Mouse (Mus musculus): ENCODE results near the gene Gm21093. TPM values are rescaled to one million over a fixed set of nuclear protein-coding genes. Genes with fewer than 3 reads are reported as not detected.

Gm21093 gene
- not detected for polyA plus RNA-seq (2014; fragmentation: Illumina TruSeq; extraction: RNeasy Lipid Tissue Mini Kit (QIAGEN cat#74804); ENCODE audit: low read depth, low replicate concordance)

DNA sequence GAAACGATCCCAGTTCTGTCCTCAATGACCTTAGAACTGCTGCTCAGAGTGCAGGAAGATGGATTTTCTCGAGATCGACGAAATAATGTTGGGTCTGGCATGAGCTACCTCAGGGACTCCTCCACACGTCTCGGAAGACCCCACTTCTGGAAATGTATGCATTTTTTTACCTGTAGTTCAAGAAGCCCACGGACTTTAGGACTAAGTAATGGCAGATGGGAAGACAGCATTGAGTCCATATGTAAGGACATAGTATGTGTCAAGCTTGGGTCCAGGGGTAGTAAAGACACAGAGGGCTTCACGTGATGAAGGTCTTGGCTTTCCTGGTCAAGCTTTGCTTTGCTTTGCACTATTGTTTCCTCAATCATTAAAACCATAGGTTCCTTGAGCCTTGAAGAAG lies at the start of gene Gm21093:
TSS of gene Gm21093 (minus strand) at position 101 of the 400 bp plus-strand sequence.

Other genes with a start within 250 kb of the Gm21093 start
- gene Gm21541, start 131.1 kb downstream of the Gm21093 start, polyA plus RNA-seq (2014; fragmentation: Illumina TruSeq; extraction: RNeasy Lipid Tissue Mini Kit (QIAGEN cat#74804); ENCODE audit: low read depth, low replicate concordance): not detected
- not detected for gene Gm20878, start 93.2 kb downstream of the Gm21093 start, polyA plus RNA-seq (2014; fragmentation: Illumina TruSeq; extraction: RNeasy Lipid Tissue Mini Kit (QIAGEN cat#74804); ENCODE audit: low read depth, low replicate concordance)
- gene Fam205a4, start 68.7 kb downstream of the Gm21093 start, polyA plus RNA-seq (2014; fragmentation: Illumina TruSeq; extraction: RNeasy Lipid Tissue Mini Kit (QIAGEN cat#74804); ENCODE audit: low read depth, low replicate concordance): 1.5 TPM
- gene Gm3893, start 56.5 kb upstream of the Gm21093 start, polyA plus RNA-seq (2014; fragmentation: Illumina TruSeq; extraction: RNeasy Lipid Tissue Mini Kit (QIAGEN cat#74804); ENCODE audit: low read depth, low replicate concordance): not detected
- gene Gm13304, start 80.1 kb upstream of the Gm21093 start, polyA plus RNA-seq (2014; fragmentation: Illumina TruSeq; extraction: RNeasy Lipid Tissue Mini Kit (QIAGEN cat#74804); ENCODE audit: low read depth, low replicate concordance): not detected
- gene Gm13306, start 118.7 kb upstream of the Gm21093 start, polyA plus RNA-seq (2014; fragmentation: Illumina TruSeq; extraction: RNeasy Lipid Tissue Mini Kit (QIAGEN cat#74804); ENCODE audit: low read depth, low replicate concordance): not detected
- gene Gm13305, start 133.9 kb upstream of the Gm21093 start, polyA plus RNA-seq (2014; fragmentation: Illumina TruSeq; extraction: RNeasy Lipid Tissue Mini Kit (QIAGEN cat#74804); ENCODE audit: low read depth, low replicate concordance): not detected
- gene Gm10600, start 205.9 kb upstream of the Gm21093 start, polyA plus RNA-seq (2014; fragmentation: Illumina TruSeq; extraction: RNeasy Lipid Tissue Mini Kit (QIAGEN cat#74804); ENCODE audit: low read depth, low replicate concordance): 1.1 TPM
- not detected for gene Ccl21b, start 221.0 kb upstream of the Gm21093 start, polyA plus RNA-seq (2014; fragmentation: Illumina TruSeq; extraction: RNeasy Lipid Tissue Mini Kit (QIAGEN cat#74804); ENCODE audit: low read depth, low replicate concordance)